In genomic region chr16:88141594-88141993, GRCm38 (mm10) we compare ENCODE assay signal across 22 mouse cellular contexts.
DNase-seq lines count a peak whose midpoint lies in the region; ATAC-seq and TF ChIP-seq lines count a peak whose summit lies in the region.
"Had no signal": no experiment of that assay in that cellular context is flagged by ENCODE, and none has a peak within 500 bp of the region (broad histone marks: within the 10 kb centered on the region; RNA-seq: fewer than 3 reads in every experiment).

No protein-coding gene starts in this region.

- TF ChIP-seq CTCF in hindbrain, postnatal 0 days (IDR thresholded peaks at IDR 0.05; ENCODE audit: low read depth) = no peak

- no peaks in the 10 kb centered on the region for H3K9me3 ChIP-seq in hindbrain, embryonic 15.5 days
- H3K9me3 ChIP-seq in hindbrain, postnatal 0 days (ENCODE audit: low read length) = no peaks in the 10 kb centered on the region
- no peaks in the 10 kb centered on the region for H3K9me3 ChIP-seq in midbrain, embryonic 15.5 days
- H3K9me3 ChIP-seq in midbrain, embryonic 11.5 days (ENCODE audit: control insufficient read depth, low read length) = no peaks in the 10 kb centered on the region
- no peaks in the 10 kb centered on the region for H3K9me3 ChIP-seq in neural tube, embryonic 14.5 days (ENCODE audit: control insufficient read depth, low read length)
- H3K9me3 ChIP-seq: embryonic facial prominence, embryonic 10.5 days; embryonic facial prominence, embryonic 13.5 days; hindbrain, embryonic 12.5 days had no signal

- H3K4me1 ChIP-seq in hindbrain, embryonic 15.5 days (replicated peaks) = peaks cover 5% of the 10 kb centered on the region; the same call in 1 of the 2 replicates
- no peaks in the 10 kb centered on the region for H3K4me1 ChIP-seq in hindbrain, postnatal 0 days (ENCODE audit: insufficient read depth, low read length)
- H3K4me1 ChIP-seq in midbrain, embryonic 15.5 days = peaks cover 3% of the 10 kb centered on the region
- H3K4me1 ChIP-seq in midbrain, embryonic 11.5 days (ENCODE audit: control insufficient read depth, insufficient read depth, low read length) = no peaks in the 10 kb centered on the region
- no peaks in the 10 kb centered on the region for H3K4me1 ChIP-seq in neural tube, embryonic 14.5 days (ENCODE audit: control insufficient read depth, insufficient read depth, low read length)
- H3K4me1 ChIP-seq: embryonic facial prominence, embryonic 10.5 days; embryonic facial prominence, embryonic 13.5 days; hindbrain, embryonic 12.5 days had no signal

- ATAC-seq in hindbrain, embryonic 15.5 days (ENCODE audit: low FRiP score, low read depth) = peak; percentile 30; the same call in 1 of the 2 replicates
- ATAC-seq in hindbrain, postnatal 0 days = no peak
- peak; percentile 63 for ATAC-seq in midbrain, embryonic 15.5 days (replicated peaks)
- ATAC-seq in midbrain, embryonic 11.5 days (ENCODE audit: low FRiP score) = no peak
- ATAC-seq in neural tube, embryonic 14.5 days (ENCODE audit: low read depth) = peak; percentile 66
- ATAC-seq: CD4-positive, CD25-positive, alpha-beta regulatory T cell, adult 4 months; hindbrain, embryonic 16.5 days; inflammation-experienced regulatory T-cells, adult 6 months had no signal

- DNase-seq in hindbrain, postnatal 0 days (ENCODE audit: low spot score) = no peak
- no peak for DNase-seq in midbrain, embryonic 11.5 days (ENCODE audit: low spot score, missing footprints)
- no peak for DNase-seq in heart, adult 18-20 months
- DNase-seq: adrenal gland, adult 2 months; adrenal gland, postnatal 14 days; cerebellum, adult 11 months; cerebellum, adult 8-10 months; cerebellum, postnatal 36 days; embryo, embryonic 11 days; gastrocnemius, postnatal 10 days; gastrocnemius, postnatal 36 days had no signal

- no peaks in the 10 kb centered on the region for H3K36me3 ChIP-seq in hindbrain, embryonic 15.5 days
- H3K36me3 ChIP-seq in hindbrain, postnatal 0 days (ENCODE audit: insufficient read depth, low read length) = no peaks in the 10 kb centered on the region
- H3K36me3 ChIP-seq in midbrain, embryonic 15.5 days (replicated peaks) = no peaks in the 10 kb centered on the region
- no peaks in the 10 kb centered on the region for H3K36me3 ChIP-seq in midbrain, embryonic 11.5 days (ENCODE audit: control insufficient read depth, insufficient read depth, low read length)
- no peaks in the 10 kb centered on the region for H3K36me3 ChIP-seq in neural tube, embryonic 14.5 days (ENCODE audit: control insufficient read depth, insufficient read depth, low read length)
- H3K36me3 ChIP-seq: embryonic facial prominence, embryonic 10.5 days; embryonic facial prominence, embryonic 13.5 days; hindbrain, embryonic 12.5 days had no signal

- H3K27me3 ChIP-seq in hindbrain, embryonic 15.5 days = no peaks in the 10 kb centered on the region
- no peaks in the 10 kb centered on the region for H3K27me3 ChIP-seq in hindbrain, postnatal 0 days (ENCODE audit: insufficient read depth, low read length)
- no peaks in the 10 kb centered on the region for H3K27me3 ChIP-seq in midbrain, embryonic 15.5 days (replicated peaks)
- H3K27me3 ChIP-seq in midbrain, embryonic 11.5 days (ENCODE audit: control insufficient read depth, insufficient read depth, low read length) = no peaks in the 10 kb centered on the region
- H3K27me3 ChIP-seq in neural tube, embryonic 14.5 days (ENCODE audit: control insufficient read depth, insufficient read depth, low read length) = no peaks in the 10 kb centered on the region
- H3K27me3 ChIP-seq: embryonic facial prominence, embryonic 13.5 days; hindbrain, embryonic 12.5 days had no signal

- H3K9ac ChIP-seq in hindbrain, embryonic 15.5 days = no peak overlapping the region
- no peak overlapping the region for H3K9ac ChIP-seq in hindbrain, postnatal 0 days (replicated peaks; ENCODE audit: low read length)
- H3K9ac ChIP-seq in midbrain, embryonic 15.5 days = no peak overlapping the region
- no peak overlapping the region for H3K9ac ChIP-seq in midbrain, embryonic 11.5 days (ENCODE audit: low read length)
- H3K9ac ChIP-seq in neural tube, embryonic 14.5 days (replicated peaks; ENCODE audit: low read depth, low read length) = no peak overlapping the region
- H3K9ac ChIP-seq: embryonic facial prominence, embryonic 13.5 days; hindbrain, embryonic 12.5 days had no signal

- WGBS in hindbrain, embryonic 15.5 days = 89% methylated on average over 2 of the region's 2 CpGs
- 90% methylated on average over 2 of the region's 2 CpGs for WGBS in hindbrain, postnatal 0 days
- 96% methylated on average over 2 of the region's 2 CpGs for WGBS in midbrain, embryonic 15.5 days
- 94% methylated on average over 2 of the region's 2 CpGs for WGBS in midbrain, embryonic 11.5 days
- 91% methylated on average over 2 of the region's 2 CpGs for WGBS in neural tube, embryonic 14.5 days

- no peak overlapping the region for H3K4me2 ChIP-seq in hindbrain, embryonic 15.5 days
- H3K4me2 ChIP-seq in hindbrain, postnatal 0 days (ENCODE audit: low read depth, low read length) = no peak overlapping the region
- no peak overlapping the region for H3K4me2 ChIP-seq in midbrain, embryonic 15.5 days
- no peak overlapping the region for H3K4me2 ChIP-seq in midbrain, embryonic 11.5 days
- H3K4me2 ChIP-seq in neural tube, embryonic 14.5 days (ENCODE audit: low read depth, low read length) = no peak overlapping the region
- H3K4me2 ChIP-seq: embryonic facial prominence, embryonic 13.5 days; heart, embryonic 11.5 days; hindbrain, embryonic 12.5 days had no signal

- no peak overlapping the region for H3K4me3 ChIP-seq in hindbrain, embryonic 15.5 days
- H3K4me3 ChIP-seq in hindbrain, postnatal 0 days (ENCODE audit: low read length) = no peak overlapping the region
- H3K4me3 ChIP-seq in midbrain, embryonic 15.5 days = no peak overlapping the region
- H3K4me3 ChIP-seq in midbrain, embryonic 11.5 days (ENCODE audit: low read depth, low read length) = no peak overlapping the region
- no peak overlapping the region for H3K4me3 ChIP-seq in neural tube, embryonic 14.5 days (ENCODE audit: low read depth, low read length)
- H3K4me3 ChIP-seq: embryonic facial prominence, embryonic 10.5 days; embryonic facial prominence, embryonic 13.5 days; erythroblast, embryonic 14.5 days; hindbrain, embryonic 12.5 days had no signal

- H3K27ac ChIP-seq in hindbrain, embryonic 15.5 days (replicated peaks) = no peak overlapping the region
- H3K27ac ChIP-seq in hindbrain, postnatal 0 days = no peak overlapping the region
- H3K27ac ChIP-seq in midbrain, embryonic 15.5 days = no peak overlapping the region
- no peak overlapping the region for H3K27ac ChIP-seq in midbrain, embryonic 11.5 days (ENCODE audit: low read depth, low read length)
- H3K27ac ChIP-seq in neural tube, embryonic 14.5 days (ENCODE audit: low read depth, low read length) = no peak overlapping the region
- H3K27ac ChIP-seq: embryonic facial prominence, embryonic 10.5 days; embryonic facial prominence, embryonic 13.5 days; hindbrain, embryonic 12.5 days had no signal

Comparison
In these comparisons a context has a peak if more than half of its experiments do, and no peak if none do; other contexts are left out.
1. ATAC-seq: peak in hindbrain, embryonic 15.5 days (single experiment), midbrain, embryonic 15.5 days (single experiment) and neural tube, embryonic 14.5 days (single experiment); none in hindbrain, postnatal 0 days (single experiment) and midbrain, embryonic 11.5 days (single experiment).